Mouse (Mus musculus) intestine, postnatal 0 days (tissue): ENCODE measurements at regions not wholly inside any gene's neighbourhood (a gene's known extent, or its start where the extent isn't known, plus 50 kb on each side); places are given as distances from the start of the nearest gene placed in this dataset.

Source experiments
- ATAC-seq: fragments of 200-750 bp; cut with Nextera tagmentation; 2 replicates; pipeline ENCODE4 v1.8.0; 2017; ENCODE audit warnings: mild to moderate bottlenecking, moderate TSS enrichment, moderate library complexity
- H3K27ac ChIP-seq: fragments of 300-500 bp; sonication (generic); 2 replicates; pipeline ENCODE4 v1.5.1; 2014; ENCODE audit warnings: mild to moderate bottlenecking, low read depth, low read length, moderate library complexity
- H3K27me3 ChIP-seq: fragments of 300-500 bp; sonication (generic); replicated peaks from 2 replicates; pipeline ENCODE4 v1.6.1; 2014; ENCODE audit warnings: low read length, mixed read lengths; ENCODE audit not compliant: control insufficient read depth, insufficient read depth
- H3K36me3 ChIP-seq: fragments of 300-500 bp; sonication (generic); 2 replicates; pipeline ENCODE4 v1.6.1; 2014; ENCODE audit warnings: mild to moderate bottlenecking, moderate library complexity; ENCODE audit not compliant: control insufficient read depth, insufficient read depth
- H3K4me1 ChIP-seq: fragments of 300-500 bp; sonication (generic); replicated peaks from 2 replicates; pipeline ENCODE4 v1.6.1; 2014; ENCODE audit warnings: antibody characterized with exemption, low read length, mixed read lengths; ENCODE audit not compliant: control insufficient read depth, insufficient read depth
- H3K4me2 ChIP-seq: fragments of 300-500 bp; sonication (generic); replicated peaks from 2 replicates; pipeline ENCODE4 v1.6.1; 2014; ENCODE audit warnings: low read depth, mild to moderate bottlenecking, moderate library complexity
- H3K4me3 ChIP-seq: fragments of 300-500 bp; sonication (generic); 2 replicates; pipeline ENCODE4 v1.5.1; 2014; ENCODE audit warnings: low read depth, low read length
- H3K9ac ChIP-seq: fragments of 300-500 bp; sonication (generic); 2 replicates; pipeline ENCODE4 v1.6.1; 2014; ENCODE audit warnings: mild to moderate bottlenecking, low read depth, low read length
- H3K9me3 ChIP-seq: fragments of 300-500 bp; sonication (generic); 2 replicates; pipeline ENCODE4 v1.6.1; 2016; ENCODE audit warnings: mixed run types; ENCODE audit not compliant: control insufficient read depth
- CTCF ChIP-seq: sonication (generic); IDR thresholded peaks from 2 replicates; pipeline ENCODE4 v1.5.1; 2016; ENCODE audit warnings: low read depth, mild to moderate bottlenecking, control low read depth, antibody characterized with exemption, moderate library complexity
- WGBS: fragments of 180-500 bp; shearing (Covaris S2); extraction: QIAGEN DNeasy Blood & Tissue Kit; methylation state at CpG from one replicate; pipeline ENCODE4 v1.1.7; 2014; 5-methylcytosine and 5-hydroxymethylcytosine counted together

- ATAC-seq: no peak
- Histone ChIP-seq H3K4me1 (no peaks in the 10 kb centered on the region), H3K4me3 (no peak overlapping the region), H3K4me2 (no peak overlapping the region), H3K9me3 (no peaks in the 10 kb centered on the region), H3K27me3 (no peaks in the 10 kb centered on the region), H3K9ac (no peak overlapping the region), H3K36me3 (no peaks in the 10 kb centered on the region), H3K27ac (no peak overlapping the region)
- 33% methylated on average over 6 of the region's 6 CpGs for WGBS
- no peak for TF ChIP-seq CTCF
Observed at GRCm38 (mm10) chr17:48870443-48870842, 61.7 kb upstream of the Lrfn2 start.

- 59% methylated on average over 8 of the region's 8 CpGs for WGBS
- TF ChIP-seq CTCF: no peak
- no peak overlapping the region for H3K27ac ChIP-seq
- H3K9me3 ChIP-seq: no peaks in the 10 kb centered on the region
- H3K4me2 ChIP-seq: no peak overlapping the region
- no peaks in the 10 kb centered on the region for H3K4me1 ChIP-seq
- no peak overlapping the region for H3K9ac ChIP-seq
- H3K4me3 ChIP-seq: no peak overlapping the region
- ATAC-seq: no peak
- no peaks in the 10 kb centered on the region for H3K36me3 ChIP-seq
- H3K27me3 ChIP-seq: no peaks in the 10 kb centered on the region
Observed at GRCm38 (mm10) chr17:48877505-48877904, 54.7 kb upstream of the Lrfn2 start.

DNA sequence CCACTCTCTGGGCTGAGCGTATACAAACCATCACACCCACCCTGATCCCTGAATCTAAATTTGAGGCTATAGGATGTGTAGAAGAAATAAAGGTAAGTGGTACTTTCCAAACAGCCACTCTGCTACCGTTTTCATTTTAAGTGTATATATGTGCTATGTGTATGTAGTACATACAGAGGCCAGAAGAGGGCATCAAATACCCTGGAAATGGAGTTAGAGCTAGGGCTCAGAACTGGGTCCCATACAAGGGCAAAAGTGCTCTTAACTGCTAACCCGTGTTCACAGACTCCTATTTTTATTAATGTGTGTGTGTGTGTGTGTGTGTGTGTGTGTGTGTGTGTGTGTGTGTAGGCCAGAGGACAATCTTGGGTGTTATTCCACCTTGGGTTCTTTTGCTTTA, 51.6 kb upstream of the Lrfn2 start:
- Histone ChIP-seq H3K4me3 (no peak overlapping the region), H3K36me3 (no peaks in the 10 kb centered on the region), H3K9me3 (no peaks in the 10 kb centered on the region), H3K27ac (no peak overlapping the region), H3K27me3 (no peaks in the 10 kb centered on the region), H3K9ac (no peak overlapping the region), H3K4me2 (no peak overlapping the region), H3K4me1 (no peaks in the 10 kb centered on the region)
- ATAC-seq: no peak
- WGBS: 81% methylated on average over 3 of the region's 3 CpGs
- peak; percentile 29; the same call in 1 of the 2 replicates for TF ChIP-seq CTCF

DNA sequence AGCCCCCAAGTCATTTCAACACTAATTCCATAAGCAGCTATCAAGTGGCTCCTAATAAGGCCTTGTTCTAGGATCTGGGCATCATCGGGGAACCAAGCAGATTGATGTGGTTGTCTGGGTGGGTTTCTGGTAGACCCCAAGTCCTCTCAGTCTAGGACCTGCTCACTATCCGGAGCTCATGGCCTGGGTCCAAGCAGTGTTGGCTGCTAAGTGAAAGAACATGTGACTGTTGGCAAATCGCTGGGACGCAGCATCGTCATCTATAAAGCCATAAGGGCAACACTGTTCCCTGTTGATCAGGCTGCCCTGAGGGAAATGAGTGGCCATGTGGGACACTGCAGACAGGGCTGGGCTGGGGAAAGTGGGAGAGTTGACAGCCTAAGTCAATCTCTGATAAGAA, 50.2 kb upstream of the Lrfn2 start:
- no peaks in the 10 kb centered on the region for H3K9me3 ChIP-seq
- H3K4me1 ChIP-seq: no peaks in the 10 kb centered on the region
- H3K9ac ChIP-seq: no peak overlapping the region
- H3K36me3 ChIP-seq: no peaks in the 10 kb centered on the region
- ATAC-seq: no peak
- TF ChIP-seq CTCF: no peak
- no peak overlapping the region for H3K27ac ChIP-seq
- no peaks in the 10 kb centered on the region for H3K27me3 ChIP-seq
- H3K4me2 ChIP-seq: no peak overlapping the region
- no peak overlapping the region for H3K4me3 ChIP-seq
- WGBS: 83% methylated on average over 5 of the region's 5 CpGs
